Mouse (Mus musculus): Measurements from ENCODE around the gene Flt3l.
A peak's percentile ranks its signal among the peaks of the same experiment; 100 is the strongest.
"Not testable (repeated sequence)": the region's sequence is repeated elsewhere in the genome, so short reads cannot be mapped to it uniquely, and the experiment has no call there.

Gene Flt3l

DNA sequence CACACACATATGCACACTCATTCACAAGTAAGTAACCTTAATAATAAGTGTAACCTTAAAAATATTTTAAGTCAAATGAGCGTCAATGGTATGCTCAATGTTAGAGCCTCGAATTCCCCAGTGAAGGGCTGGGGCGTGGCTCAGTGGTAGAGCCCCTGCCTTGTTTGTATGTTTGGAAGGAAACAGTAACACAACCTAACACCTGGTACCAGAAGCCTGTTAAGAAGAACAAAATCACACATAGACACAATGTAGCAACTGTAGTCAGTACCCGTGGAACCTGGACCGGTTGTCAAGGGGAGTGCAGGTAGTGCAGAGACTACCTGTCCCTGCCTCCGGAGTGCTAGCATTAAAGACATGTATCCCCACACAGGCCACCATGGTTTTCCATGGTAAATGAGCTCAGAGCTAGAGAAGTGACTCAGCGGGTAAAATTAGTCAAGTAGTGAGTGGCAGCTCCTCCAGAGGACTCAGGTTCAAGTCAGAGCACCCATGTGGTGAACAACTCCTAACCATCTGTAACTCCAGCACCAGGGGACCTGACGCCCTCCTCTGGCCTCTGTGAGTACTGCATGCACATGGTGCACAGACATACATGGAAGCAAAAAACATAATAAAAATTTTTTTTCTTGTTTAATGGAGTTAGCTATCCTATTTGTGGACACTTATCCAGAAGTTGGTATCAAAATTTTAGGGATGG is 37.5 kb downstream of the Flt3l start:
- peak; percentile 84 for DNase-seq (ENCODE audit: low read depth, low spot score)

DNA sequence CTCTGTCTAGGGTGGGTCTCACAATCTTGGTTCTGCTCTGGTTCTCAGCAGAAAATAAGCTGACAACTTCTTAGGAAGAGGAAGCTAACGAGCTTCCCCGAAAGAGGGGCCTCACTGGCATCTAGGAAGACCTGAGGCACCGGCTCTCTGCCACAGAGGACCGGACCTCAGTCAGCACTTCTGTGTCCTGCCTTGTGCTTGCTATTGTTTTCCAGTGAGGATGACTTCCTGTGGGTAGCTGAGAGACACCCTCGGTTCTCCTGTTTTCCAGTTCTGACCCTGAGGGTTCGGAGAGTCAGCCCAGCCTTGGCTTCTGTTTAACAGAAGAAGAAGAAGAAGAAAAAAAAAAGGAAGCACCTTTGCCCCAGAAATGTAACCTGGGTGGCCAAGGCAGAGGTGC is 38.8 kb downstream of the Flt3l start:
- no peak for DNase-seq (ENCODE audit: low read depth, low spot score)

DNA sequence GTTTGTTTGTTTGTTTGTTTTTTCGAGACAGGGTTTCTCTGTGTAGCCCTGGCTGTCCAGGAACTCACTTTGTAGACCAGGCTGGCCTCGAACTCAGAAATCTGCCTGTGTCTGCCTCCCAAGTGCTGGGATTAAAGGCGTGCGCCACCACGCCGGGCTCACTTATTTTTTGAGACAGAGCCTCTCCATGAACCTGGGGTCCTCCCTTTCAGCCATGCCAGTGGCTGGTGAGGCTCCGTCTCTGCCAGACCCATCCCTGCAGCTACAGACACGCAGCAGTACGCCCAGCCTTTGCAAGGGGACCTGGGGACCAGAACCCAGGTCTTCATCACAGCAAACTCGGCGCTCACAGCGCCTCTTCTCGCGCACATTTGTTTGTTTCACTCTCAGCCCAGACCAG is 40.3 kb downstream of the Flt3l start:
- DNase-seq (ENCODE audit: low read depth, low spot score) = not testable (repeated sequence)

DNA sequence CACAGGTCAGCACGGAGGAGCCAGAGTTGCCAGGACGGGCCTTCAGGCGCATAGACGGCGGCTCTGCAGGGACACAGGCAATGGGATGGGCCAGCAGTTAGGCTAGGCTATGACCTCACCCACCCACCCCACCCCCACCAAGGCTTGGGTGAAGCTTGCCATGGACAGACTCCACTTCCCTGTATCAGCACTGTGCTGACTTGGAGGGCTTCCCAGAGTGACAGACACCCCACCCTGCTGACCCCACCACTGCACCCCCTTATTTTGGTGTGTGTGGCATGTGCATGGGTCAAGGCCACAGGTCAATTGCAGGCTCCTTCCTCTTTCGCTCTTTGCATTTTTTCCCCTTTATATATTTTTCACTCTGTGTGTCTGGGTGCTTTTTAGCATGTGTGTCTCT is 40.9 kb downstream of the Flt3l start:
- DNase-seq (ENCODE audit: low read depth, low spot score) = no peak

DNA sequence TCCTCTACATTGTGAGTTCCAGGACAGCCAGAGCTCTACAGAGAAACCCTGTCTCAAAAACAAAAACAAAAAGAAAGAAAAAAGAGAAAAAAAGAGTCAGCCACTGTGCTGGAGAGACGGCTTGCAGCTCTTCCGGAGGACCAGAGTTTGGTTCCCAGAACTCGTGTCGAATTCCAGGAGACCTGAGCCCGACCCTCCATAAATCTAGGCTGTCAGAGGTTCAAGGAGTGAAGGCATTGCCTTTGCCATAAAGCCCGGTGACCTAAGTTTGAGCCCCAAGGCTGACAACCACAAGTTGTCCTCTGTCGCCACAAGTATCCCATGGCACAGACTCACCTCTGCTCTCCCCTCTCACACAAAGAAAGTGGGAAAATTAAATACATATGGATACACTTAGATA is 42.1 kb downstream of the Flt3l start:
- no peak for DNase-seq (ENCODE audit: low read depth, low spot score)

DNA sequence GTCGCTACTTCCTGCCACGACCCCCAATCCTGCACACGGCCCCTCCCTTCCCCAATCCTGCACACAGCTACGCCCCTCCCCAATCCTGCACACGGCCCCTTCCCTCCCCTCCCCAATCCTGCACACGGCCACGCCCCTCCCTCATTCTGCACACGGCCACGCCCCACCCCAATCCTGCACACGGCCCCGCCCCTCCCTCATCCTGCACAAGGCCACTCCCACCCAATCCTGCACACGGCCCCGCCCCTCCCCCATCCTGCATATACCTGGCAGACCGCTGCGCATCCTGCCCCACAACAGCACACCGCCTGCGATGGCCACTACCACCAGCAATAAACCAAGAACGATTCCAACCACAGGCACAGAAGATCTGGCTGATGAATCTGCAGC is 42.7 kb downstream of the Flt3l start:
- peak; percentile 83 for DNase-seq (ENCODE audit: low read depth, low spot score)

DNA sequence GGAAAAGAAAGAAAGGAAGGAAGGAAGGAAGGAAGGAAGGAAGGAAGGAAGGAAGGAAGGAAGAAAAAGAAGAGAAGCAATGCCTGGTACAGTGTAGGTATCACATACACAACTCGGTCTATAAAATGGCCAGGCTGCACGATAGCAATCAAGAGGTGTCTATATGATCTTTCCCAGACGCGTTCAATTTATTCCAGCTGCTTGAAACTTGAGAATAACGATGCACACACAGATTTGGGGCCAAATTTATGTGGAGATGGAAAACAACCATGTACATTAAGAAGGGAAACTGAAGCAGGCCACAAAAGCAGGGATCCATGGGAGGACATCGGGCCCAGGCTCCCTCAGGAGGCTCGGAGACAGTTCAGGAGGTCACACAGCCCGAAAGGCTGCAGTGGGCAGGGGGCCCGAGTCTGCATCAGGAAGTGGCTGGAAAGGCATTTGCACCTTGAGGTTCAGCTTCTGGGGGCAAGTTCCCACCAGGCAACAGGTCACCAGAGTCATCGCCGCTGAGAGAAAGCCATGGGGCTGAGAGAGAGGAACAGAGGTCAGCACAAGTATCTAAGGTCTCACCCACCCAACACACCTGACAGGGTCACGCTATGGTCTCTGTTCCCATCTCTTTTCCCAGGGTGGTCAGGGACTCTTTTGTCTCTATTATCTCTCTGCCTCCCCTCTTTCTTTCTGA is 43.3 kb downstream of the Flt3l start:
- no peak for DNase-seq (ENCODE audit: low read depth, low spot score)

DNA sequence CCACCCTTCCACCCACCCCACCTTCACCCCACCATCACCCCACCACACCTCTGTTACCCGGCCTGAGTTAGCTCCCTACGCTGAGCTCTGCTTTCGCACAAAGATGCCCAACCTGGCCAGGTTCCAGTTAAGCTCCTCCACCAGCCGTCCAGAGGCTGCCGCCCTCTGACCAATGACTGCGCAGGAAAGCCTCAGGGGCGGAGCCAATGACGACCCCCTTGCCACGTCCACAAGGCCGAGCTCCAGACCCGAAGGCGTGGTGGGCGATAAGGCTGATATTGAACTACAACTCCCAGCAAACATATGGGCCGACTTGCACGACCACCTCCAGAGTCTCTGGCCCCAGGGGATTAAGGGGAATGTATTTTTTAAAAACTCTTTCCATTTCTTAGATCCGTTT is 44.2 kb downstream of the Flt3l start, which contains the start of gene Rcn3:
Gene Rcn3 (minus strand): TSS at position 174 of the 400 bp plus-strand sequence.
- DNase-seq (ENCODE audit: low read depth, low spot score) = peak; percentile 92

DNA sequence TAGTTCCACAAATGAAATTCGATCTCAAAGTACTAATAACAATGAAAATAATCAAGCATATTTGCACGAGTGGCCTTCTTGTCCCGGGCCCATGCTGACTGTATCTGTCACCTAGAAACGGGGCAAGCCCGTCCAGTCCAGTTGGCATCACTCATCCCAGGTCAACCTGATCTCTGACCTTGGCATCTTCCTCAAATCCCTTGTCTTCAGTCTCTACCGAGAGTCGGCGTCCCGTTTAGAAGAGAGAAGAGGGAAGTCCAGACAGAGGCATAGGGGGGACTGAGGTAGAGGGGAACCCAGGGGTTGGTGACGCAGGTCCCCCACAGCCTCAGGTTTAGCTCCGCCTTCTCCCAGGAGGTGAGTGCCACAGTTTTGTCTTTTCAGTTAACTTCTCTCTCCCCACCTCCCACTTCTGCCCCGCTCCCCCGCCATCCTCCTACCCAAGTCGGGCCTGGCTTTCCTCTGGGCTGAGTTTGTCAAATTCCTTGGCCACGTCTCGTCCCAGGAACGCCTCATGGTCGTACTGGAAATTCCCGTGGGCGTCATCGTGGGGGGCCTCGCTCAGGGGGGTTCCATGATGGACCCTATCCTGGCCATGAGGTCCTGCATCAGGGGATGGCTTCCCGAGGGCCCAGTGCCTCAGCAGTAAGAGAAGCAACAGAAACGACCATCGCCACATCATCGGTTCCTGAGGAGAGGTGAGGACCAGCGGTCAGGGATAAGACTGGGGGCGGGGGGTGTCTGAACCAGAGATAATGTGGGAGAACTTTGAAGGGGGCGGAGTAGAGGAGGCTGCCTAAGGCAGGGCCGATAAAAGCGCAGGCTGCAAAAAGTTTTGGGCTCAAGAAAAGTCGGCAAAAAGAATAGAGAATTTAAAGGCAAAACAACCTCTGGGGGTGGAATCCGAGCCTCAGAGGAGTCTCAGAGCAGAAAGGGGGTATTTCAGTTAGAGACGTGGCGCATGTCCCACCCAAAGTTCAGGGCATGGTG is 44.9 kb downstream of the Flt3l start:
- DNase-seq (ENCODE audit: low read depth, low spot score) = no peak

DNA sequence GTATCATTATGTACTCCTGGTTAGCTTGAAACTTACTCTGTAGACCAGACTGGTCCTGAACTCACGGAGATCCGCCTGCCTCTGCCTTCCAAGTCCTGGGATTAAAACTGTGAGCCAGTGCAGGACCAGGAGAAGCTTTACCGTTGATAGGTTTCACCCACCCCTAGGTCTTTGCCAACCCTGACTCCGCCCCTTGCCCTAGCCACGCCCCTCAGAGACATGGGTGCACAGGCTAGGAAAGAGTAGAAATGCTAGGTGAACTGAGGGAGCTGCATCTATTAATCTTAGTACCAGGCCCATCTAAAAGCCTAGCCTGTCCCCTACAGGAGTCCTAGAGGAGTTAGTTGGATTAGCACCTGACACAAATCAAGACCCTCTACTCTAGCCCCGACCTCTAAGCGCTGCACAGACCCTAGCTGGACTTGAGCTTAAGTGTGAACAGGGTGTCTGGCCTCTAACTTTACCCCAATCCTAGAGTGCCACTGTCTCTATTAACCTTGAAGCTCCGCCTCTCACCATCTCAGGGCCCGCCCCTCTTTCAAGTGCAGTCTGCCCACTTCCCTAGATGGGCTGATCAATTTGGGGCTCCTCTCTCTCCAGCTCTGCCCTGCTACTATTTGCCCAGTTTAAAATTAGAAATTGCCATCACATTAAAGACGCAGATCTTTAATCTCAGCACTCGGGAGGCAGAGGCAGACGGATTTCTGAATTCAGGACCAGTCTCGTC is 45.8 kb downstream of the Flt3l start:
- no peak for DNase-seq (ENCODE audit: low read depth, low spot score)

DNA sequence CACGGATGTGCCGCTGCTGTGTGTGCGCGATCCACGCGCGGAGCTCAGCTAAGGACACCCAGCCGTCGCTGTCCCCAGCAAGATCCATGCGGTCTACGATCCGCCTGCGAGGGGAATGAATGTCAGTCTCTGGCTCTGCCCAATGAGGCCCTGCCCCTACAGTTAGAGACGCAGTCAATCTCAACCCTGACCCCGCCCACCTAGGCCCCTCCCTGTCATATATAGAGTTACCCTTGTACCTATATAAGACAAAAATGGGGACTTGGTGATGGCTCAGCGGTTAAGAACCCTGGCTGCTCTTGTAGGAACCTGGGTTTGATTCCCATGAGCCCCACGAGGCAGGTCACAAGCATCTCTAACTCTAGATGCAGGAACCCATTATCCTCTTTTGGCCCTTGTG is 47.6 kb downstream of the Flt3l start:
- DNase-seq (ENCODE audit: low read depth, low spot score) = peak; percentile 71

DNA sequence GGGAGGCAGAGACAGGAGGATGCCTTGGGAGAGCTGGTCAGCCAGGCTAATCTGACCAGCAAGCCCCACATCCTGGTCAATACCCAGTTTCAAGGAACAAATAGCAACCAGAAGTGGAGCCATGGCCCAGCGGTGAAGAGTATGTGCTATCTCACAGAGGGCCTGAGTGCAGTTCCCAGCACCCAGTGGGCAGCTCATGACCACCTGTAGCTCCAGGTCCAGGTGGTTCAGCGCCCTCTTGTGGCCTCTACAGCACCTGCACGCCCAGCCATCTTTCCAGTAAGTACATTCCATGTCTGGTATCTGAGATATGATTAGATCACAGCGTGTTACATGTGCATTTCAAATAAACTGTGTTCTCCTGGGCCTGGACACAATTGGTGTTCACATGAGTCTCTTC is 50.1 kb downstream of the Flt3l start:
- peak; percentile 68 for DNase-seq (ENCODE audit: low read depth, low spot score)

DNA sequence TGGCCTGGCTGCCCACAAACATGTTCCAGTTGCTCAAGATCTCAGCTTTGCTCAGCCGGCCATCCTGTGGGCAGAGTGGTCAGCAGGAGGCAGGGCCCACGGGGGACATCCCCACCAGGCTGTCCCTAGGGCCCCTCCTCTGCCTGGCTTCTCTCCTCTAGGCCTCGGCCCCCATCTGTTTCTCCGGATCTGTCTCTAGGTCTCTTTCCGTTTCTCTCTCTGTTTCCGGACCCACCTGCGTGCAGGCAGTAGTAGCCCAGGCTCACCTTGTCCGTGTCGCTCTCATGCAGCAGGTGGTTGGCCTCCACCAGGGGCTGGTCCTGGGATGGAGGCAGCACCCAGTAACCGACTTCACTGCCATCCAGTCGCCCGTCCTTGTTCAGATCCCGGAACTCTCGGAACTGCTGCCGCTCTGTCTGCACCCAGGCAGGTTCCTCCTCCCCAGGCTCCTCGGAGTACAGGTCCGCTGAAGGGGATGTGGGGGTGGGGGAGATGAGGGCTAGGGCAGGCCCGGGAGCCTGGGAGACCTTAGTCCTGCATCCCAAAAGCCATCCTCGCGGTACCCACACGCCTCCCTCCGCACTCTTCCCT is 52.8 kb downstream of the Flt3l start:
- DNase-seq (ENCODE audit: low read depth, low spot score) = no peak

DNA sequence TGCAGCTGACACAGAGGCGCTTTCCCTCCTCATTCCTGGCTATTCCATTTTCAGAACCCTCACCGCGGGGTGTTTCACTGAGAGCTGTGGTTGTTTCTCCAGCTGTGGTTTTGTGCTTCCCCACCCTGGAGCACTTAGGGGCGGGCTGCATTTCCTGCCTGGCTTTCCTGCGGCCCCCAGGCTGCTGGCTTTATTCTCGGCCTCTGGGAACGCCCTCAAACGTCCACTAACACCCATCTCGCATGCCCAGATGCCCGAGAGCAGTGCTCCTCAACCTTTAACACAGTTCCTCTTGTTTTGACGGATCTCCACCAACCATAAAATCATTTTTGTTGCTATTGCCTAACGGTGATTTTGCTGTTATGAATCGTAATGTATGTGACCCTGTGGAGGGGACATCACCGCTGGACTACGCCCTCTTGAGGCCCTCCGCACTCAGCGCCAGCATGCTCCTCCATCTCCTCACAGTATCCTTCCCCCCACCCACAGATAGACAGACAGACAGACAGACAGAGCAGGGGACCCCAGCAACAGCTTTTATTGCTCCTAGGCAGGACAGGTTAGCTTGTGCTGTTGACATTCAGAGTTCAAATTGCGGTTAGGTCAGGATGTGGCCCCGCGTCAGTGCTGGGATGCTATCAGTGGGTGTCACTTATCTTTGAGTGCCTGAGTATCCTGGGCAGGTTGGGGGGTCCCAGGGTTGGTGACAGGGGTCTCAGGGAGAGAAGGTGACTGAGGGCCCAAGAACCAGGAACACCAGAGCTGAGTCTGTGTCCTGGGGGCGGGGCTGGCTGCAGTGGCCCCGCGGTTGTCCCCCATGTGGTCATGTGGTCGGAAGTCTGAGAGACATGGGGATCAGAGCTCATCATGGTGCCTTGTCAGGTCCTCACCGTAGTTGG is 53.6 kb downstream of the Flt3l start:
- DNase-seq (ENCODE audit: low read depth, low spot score) = peak; percentile 77

DNA sequence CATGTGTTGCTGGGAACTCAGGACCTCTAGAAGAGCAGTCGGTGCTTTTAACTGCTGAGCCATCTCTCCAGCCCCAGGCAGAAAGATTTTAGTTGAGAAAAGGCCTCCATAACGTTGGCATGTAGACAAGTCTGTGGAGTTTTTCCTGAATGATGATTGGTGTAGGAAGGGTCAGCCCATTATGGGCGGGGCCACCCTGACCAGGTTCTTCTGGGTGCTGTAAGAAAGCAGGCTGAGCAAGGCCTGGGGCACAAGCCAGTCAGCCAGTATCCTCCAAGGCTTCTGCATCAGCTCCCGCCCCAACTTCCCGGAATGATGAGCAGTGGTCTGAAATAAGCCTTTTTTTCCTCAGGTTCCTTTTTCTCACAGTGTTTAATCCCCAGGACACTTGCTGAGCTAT is 55.2 kb downstream of the Flt3l start:
- peak; percentile 81 for DNase-seq (ENCODE audit: low read depth, low spot score)

DNA sequence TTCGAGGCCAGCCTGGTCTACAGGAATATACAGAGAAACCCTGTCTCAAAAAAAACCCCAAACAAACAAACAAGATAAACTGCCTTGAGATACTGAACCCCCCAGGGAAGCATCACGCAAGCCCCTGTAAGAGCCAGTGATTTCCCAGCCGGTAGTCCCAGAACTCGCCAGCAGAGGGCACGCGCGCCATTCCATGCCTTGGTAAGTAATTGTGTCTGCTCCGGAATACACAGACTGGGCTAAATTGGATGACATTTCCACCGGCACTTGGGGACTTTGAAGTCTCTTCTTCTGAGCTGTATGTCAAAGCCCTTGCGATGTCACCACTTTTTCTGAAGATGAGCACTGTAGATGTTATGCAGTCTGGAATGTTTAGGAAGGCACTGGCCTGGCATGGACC is 56.4 kb downstream of the Flt3l start:
- peak; percentile 89 for DNase-seq (ENCODE audit: low read depth, low spot score)

Measured in R1 (cell line).